In genomic region chr19:5751742-5752141, GRCm38 (mm10) we compare ENCODE assay signal across 8 mouse cellular contexts. TPM values are rescaled to one million over a fixed set of nuclear protein-coding genes. Genes with fewer than 3 reads are reported as not detected.
DNase-seq lines count a peak whose midpoint lies in the region; ATAC-seq lines count a peak whose summit lies in the region.
"Had no signal": no experiment of that assay in that cellular context is flagged by ENCODE, and none has a peak within 500 bp of the region (broad histone marks: within the 10 kb centered on the region; RNA-seq: fewer than 3 reads in every experiment).

No protein-coding gene starts in this region.

- WGBS in embryonic facial prominence, embryonic 10.5 days = 7% methylated on average over 20 of the region's 20 CpGs
- WGBS in lung, embryonic 16.5 days = 18% methylated on average over 20 of the region's 20 CpGs

- no peak overlapping the region for H3K27ac ChIP-seq in embryonic facial prominence, embryonic 10.5 days (replicated peaks)
- H3K27ac ChIP-seq in lung, embryonic 16.5 days (ENCODE audit: low read length) = no peak overlapping the region

- no peaks in the 10 kb centered on the region for H3K9me3 ChIP-seq in megakaryocyte, embryonic 14.5 days
- no peaks in the 10 kb centered on the region for H3K9me3 ChIP-seq in embryonic facial prominence, embryonic 10.5 days
- H3K9me3 ChIP-seq in lung, embryonic 16.5 days (ENCODE audit: control insufficient read depth, low read length) = no peaks in the 10 kb centered on the region

- ATAC-seq in megakaryocyte, adult 5-6 weeks (ENCODE audit: poor library complexity, severe bottlenecking) = no peak
- peak; percentile 49; the same call in 1 of the 2 replicates for ATAC-seq in lung, embryonic 16.5 days (ENCODE audit: low read depth)
- no peak for ATAC-seq in granulocyte monocyte progenitor cell, adult 5-6 weeks (replicated peaks; ENCODE audit: poor library complexity, severe bottlenecking)

- H3K27me3 ChIP-seq in megakaryocyte, embryonic 14.5 days (replicated peaks) = peaks cover 87% of the 10 kb centered on the region
- H3K27me3 ChIP-seq in embryonic facial prominence, embryonic 10.5 days (replicated peaks; ENCODE audit: low read depth, poor library complexity, severe bottlenecking) = peaks cover 98% of the 10 kb centered on the region
- H3K27me3 ChIP-seq in lung, embryonic 16.5 days (ENCODE audit: control insufficient read depth, insufficient read depth, low read depth, low read length) = peaks cover 14% of the 10 kb centered on the region

- peaks cover 28% of the 10 kb centered on the region for H3K4me1 ChIP-seq in megakaryocyte, embryonic 14.5 days
- peaks cover 33% of the 10 kb centered on the region for H3K4me1 ChIP-seq in embryonic facial prominence, embryonic 10.5 days
- peaks cover 5% of the 10 kb centered on the region for H3K4me1 ChIP-seq in lung, embryonic 16.5 days (replicated peaks; ENCODE audit: control insufficient read depth, insufficient read depth, low read length)

- no peak overlapping the region for H3K4me2 ChIP-seq in lung, embryonic 16.5 days (ENCODE audit: low read depth, low read length)

- peak; percentile 48 for DNase-seq in embryonic facial prominence, embryonic 10.5 days (ENCODE audit: low spot score)
- peak; percentile 61 for DNase-seq in kidney, adult 9 months
- no peak for DNase-seq in layer of hippocampus, postnatal 14 days (ENCODE audit: low spot score in 2 of 2)

- peak overlapping the region; percentile 66 for H3K4me3 ChIP-seq in megakaryocyte, embryonic 14.5 days (replicated peaks)
- H3K4me3 ChIP-seq in embryonic facial prominence, embryonic 10.5 days = peak overlapping the region; percentile 45
- H3K4me3 ChIP-seq in lung, embryonic 16.5 days (ENCODE audit: low read length) = no peak overlapping the region

- no peak overlapping the region for H3K9ac ChIP-seq in lung, embryonic 16.5 days (ENCODE audit: low read length)

- peaks cover 4% of the 10 kb centered on the region for H3K36me3 ChIP-seq in megakaryocyte, embryonic 14.5 days (replicated peaks; ENCODE audit: low read length)
- no peaks in the 10 kb centered on the region for H3K36me3 ChIP-seq in embryonic facial prominence, embryonic 10.5 days (replicated peaks)
- peaks cover 10% of the 10 kb centered on the region for H3K36me3 ChIP-seq in lung, embryonic 16.5 days (ENCODE audit: control insufficient read depth, insufficient read depth, low read length)

RNA-seq across cellular contexts. Expression of gene Ltbp3, which starts 11.0 kb away (rescaled TPM):
- 1.3 and 7.9 TPM in 2 replicates for polyA plus RNA-seq in megakaryocyte, embryonic 14.5 days (2012; ENCODE audit: insufficient read depth, low replicate concordance)
- 1.5 TPM in 1 of 2 replicates, not detected in the other for total RNA-seq in megakaryocyte, adult 5-6 weeks (2015)
- 0.18 and 2.8 TPM in 2 replicates for total RNA-seq in megakaryocyte, adult 5-6 weeks (2017)
- polyA plus RNA-seq in embryonic facial prominence, embryonic 10.5 days (2016; fragmentation: Nextera tagmentation; extraction: Ambion mirVana) = 3.4 and 3.5 TPM in 2 replicates
- 52.3 and 61.9 TPM in 2 replicates for polyA plus RNA-seq in lung, embryonic 16.5 days (2015; fragmentation: Nextera tagmentation; extraction: Ambion mirVana)
- 10 to 100 TPM; 24.7 to 32.7 TPM for total RNA-seq in layer of hippocampus, postnatal 14 days (2021)
- 1.8 and 16.0 TPM in 2 replicates for total RNA-seq in granulocyte monocyte progenitor cell, adult 5-6 weeks (2014; fragmentation: Nextera tagmentation)
- 3.7 and 3.9 TPM in 2 replicates for total RNA-seq in granulocyte monocyte progenitor cell, adult 5-6 weeks (2017)

RNA-seq across cellular contexts. Expression of gene Scyl1, which starts 19.5 kb away (rescaled TPM):
- 30.0 and 71.8 TPM in 2 replicates for polyA plus RNA-seq in megakaryocyte, embryonic 14.5 days (2012; ENCODE audit: insufficient read depth, low replicate concordance)
- total RNA-seq in megakaryocyte, adult 5-6 weeks (2015) = 20.2 and 21.8 TPM in 2 replicates
- 30.9 and 41.5 TPM in 2 replicates for total RNA-seq in megakaryocyte, adult 5-6 weeks (2017)
- polyA plus RNA-seq in embryonic facial prominence, embryonic 10.5 days (2016; fragmentation: Nextera tagmentation; extraction: Ambion mirVana) = 72.0 and 74.9 TPM in 2 replicates
- 76.3 and 83.2 TPM in 2 replicates for polyA plus RNA-seq in lung, embryonic 16.5 days (2015; fragmentation: Nextera tagmentation; extraction: Ambion mirVana)
- total RNA-seq in layer of hippocampus, postnatal 14 days (2021) = 10 to 100 TPM; 73.6 to 75.1 TPM
- total RNA-seq in granulocyte monocyte progenitor cell, adult 5-6 weeks (2014; fragmentation: Nextera tagmentation) = 40.9 and 47.7 TPM in 2 replicates
- total RNA-seq in granulocyte monocyte progenitor cell, adult 5-6 weeks (2017) = 22.8 and 23.3 TPM in 2 replicates

RNA-seq across cellular contexts. Expression of gene Fam89b, which starts 22.3 kb away (rescaled TPM):
- polyA plus RNA-seq in megakaryocyte, embryonic 14.5 days (2012; ENCODE audit: insufficient read depth, low replicate concordance) = 84.3 and 173 TPM in 2 replicates
- 95.7 and 114 TPM in 2 replicates for total RNA-seq in megakaryocyte, adult 5-6 weeks (2015)
- 65.5 and 78.8 TPM in 2 replicates for total RNA-seq in megakaryocyte, adult 5-6 weeks (2017)
- 147 and 151 TPM in 2 replicates for polyA plus RNA-seq in embryonic facial prominence, embryonic 10.5 days (2016; fragmentation: Nextera tagmentation; extraction: Ambion mirVana)
- polyA plus RNA-seq in lung, embryonic 16.5 days (2015; fragmentation: Nextera tagmentation; extraction: Ambion mirVana) = 89.1 and 92.9 TPM in 2 replicates
- total RNA-seq in layer of hippocampus, postnatal 14 days (2021) = 10 to 100 TPM; 32.1 to 41.1 TPM
- 37.4 and 41.7 TPM in 2 replicates for total RNA-seq in granulocyte monocyte progenitor cell, adult 5-6 weeks (2014; fragmentation: Nextera tagmentation)
- total RNA-seq in granulocyte monocyte progenitor cell, adult 5-6 weeks (2017) = 20.9 and 31.8 TPM in 2 replicates

RNA-seq across cellular contexts. Expression of gene Ehbp1l1, which starts 25.6 kb away (rescaled TPM):
- 203 and 207 TPM in 2 replicates for polyA plus RNA-seq in megakaryocyte, embryonic 14.5 days (2012; ENCODE audit: insufficient read depth, low replicate concordance)
- total RNA-seq in megakaryocyte, adult 5-6 weeks (2015) = 30.8 and 31.0 TPM in 2 replicates
- total RNA-seq in megakaryocyte, adult 5-6 weeks (2017) = 118 and 119 TPM in 2 replicates
- 7.9 and 8.0 TPM in 2 replicates for polyA plus RNA-seq in embryonic facial prominence, embryonic 10.5 days (2016; fragmentation: Nextera tagmentation; extraction: Ambion mirVana)
- polyA plus RNA-seq in lung, embryonic 16.5 days (2015; fragmentation: Nextera tagmentation; extraction: Ambion mirVana) = 25.3 and 25.9 TPM in 2 replicates
- total RNA-seq in layer of hippocampus, postnatal 14 days (2021) = 10 to 100 TPM; 15.6 to 20.1 TPM
- total RNA-seq in granulocyte monocyte progenitor cell, adult 5-6 weeks (2014; fragmentation: Nextera tagmentation) = 23.2 and 29.5 TPM in 2 replicates
- total RNA-seq in granulocyte monocyte progenitor cell, adult 5-6 weeks (2017) = 30.6 and 41.6 TPM in 2 replicates

RNA-seq across cellular contexts. Expression of gene Kcnk7, which starts 47.6 kb away (rescaled TPM):
- polyA plus RNA-seq in megakaryocyte, embryonic 14.5 days (2012; ENCODE audit: insufficient read depth, low replicate concordance) = not detected in 2 replicates
- not detected in 2 replicates for total RNA-seq in megakaryocyte, adult 5-6 weeks (2015)
- not detected in 2 replicates for total RNA-seq in megakaryocyte, adult 5-6 weeks (2017)
- 0.19 and 0.23 TPM in 2 replicates for polyA plus RNA-seq in embryonic facial prominence, embryonic 10.5 days (2016; fragmentation: Nextera tagmentation; extraction: Ambion mirVana)
- polyA plus RNA-seq in lung, embryonic 16.5 days (2015; fragmentation: Nextera tagmentation; extraction: Ambion mirVana) = 0.36 and 0.50 TPM in 2 replicates
- total RNA-seq in layer of hippocampus, postnatal 14 days (2021) = not detected
- not detected in 2 replicates for total RNA-seq in granulocyte monocyte progenitor cell, adult 5-6 weeks (2014; fragmentation: Nextera tagmentation)
- not detected in 2 replicates for total RNA-seq in granulocyte monocyte progenitor cell, adult 5-6 weeks (2017)
- polyA plus RNA-seq: large intestine, adult 2 months had no signal

Comparison
In these comparisons a context has a peak if more than half of its experiments do, and no peak if none do; other contexts are left out.
1. DNase-seq: peak in embryonic facial prominence, embryonic 10.5 days (single experiment) and kidney, adult 9 months (single experiment); none in layer of hippocampus, postnatal 14 days (0 of 2).